ENCODE assay signal across 15 mouse cellular contexts in the genomic region with DNA sequence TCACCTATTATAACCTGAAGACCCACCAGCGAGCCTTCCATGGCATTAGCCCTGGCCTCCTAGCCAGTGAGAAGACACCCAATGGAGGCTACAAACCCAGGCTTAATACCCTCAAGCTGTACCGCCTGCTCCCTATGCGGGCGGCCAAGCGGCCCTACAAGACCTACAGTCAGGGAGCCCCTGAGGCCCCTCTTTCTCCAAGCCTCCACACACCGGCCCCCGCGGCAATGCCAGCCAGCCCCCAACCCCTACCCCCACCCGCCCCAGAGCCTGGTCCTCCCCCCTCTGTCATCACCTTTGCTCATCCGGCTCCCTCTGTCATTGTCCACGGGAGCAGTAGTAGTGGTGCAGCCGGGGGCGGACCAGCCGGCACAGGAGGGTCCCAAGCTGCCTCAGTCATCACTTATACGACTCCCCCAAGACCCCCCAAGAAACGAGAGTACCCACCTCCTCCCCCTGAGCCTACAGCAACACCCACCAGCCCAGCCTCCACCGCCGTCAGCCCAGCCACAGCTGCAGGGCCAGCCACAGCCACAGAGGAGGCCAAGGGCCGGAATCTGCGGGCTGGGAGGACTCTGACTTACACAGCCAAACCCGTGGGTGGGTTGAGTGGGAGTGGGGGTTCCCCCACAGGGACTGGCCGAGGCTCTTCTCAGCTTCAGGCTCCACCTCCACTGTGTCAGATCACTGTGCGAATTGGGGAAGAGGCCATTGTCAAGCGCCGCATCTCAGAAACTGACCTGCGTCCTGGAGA. TPM values are rescaled to one million over a fixed set of nuclear protein-coding genes. Genes with fewer than 3 reads are reported as not detected.
DNase-seq lines count a peak whose midpoint lies in the region; ATAC-seq and TF ChIP-seq lines count a peak whose summit lies in the region.
"Had no signal": no experiment of that assay in that cellular context is flagged by ENCODE, and none has a peak within 500 bp of the region (broad histone marks: within the 10 kb centered on the region; RNA-seq: fewer than 3 reads in every experiment).

No protein-coding gene starts in this region.

- H3K36me3 ChIP-seq in kidney, postnatal 0 days (ENCODE audit: insufficient read depth, low read length): no peaks in the 10 kb centered on the region
- H3K36me3 ChIP-seq in neural tube, embryonic 12.5 days: peaks cover 9% of the 10 kb centered on the region

- H3K27me3 ChIP-seq in kidney, postnatal 0 days (ENCODE audit: insufficient read depth, low read length): no peaks in the 10 kb centered on the region
- H3K27me3 ChIP-seq in neural tube, embryonic 12.5 days (replicated peaks): peaks cover 16% of the 10 kb centered on the region

- H3K4me3 ChIP-seq in kidney, postnatal 0 days (replicated peaks; ENCODE audit: low read depth, low read length): no peak overlapping the region
- no peak overlapping the region for H3K4me3 ChIP-seq in neural tube, embryonic 12.5 days
- H3K4me3 ChIP-seq: limb, embryonic 12.5 days had no signal

- no peak overlapping the region for H3K27ac ChIP-seq in kidney, postnatal 0 days
- no peak overlapping the region for H3K27ac ChIP-seq in neural tube, embryonic 12.5 days
- H3K27ac ChIP-seq: limb, embryonic 12.5 days had no signal

- H3K9ac ChIP-seq in kidney, postnatal 0 days (ENCODE audit: low read depth, low read length): no peak overlapping the region
- no peak overlapping the region for H3K9ac ChIP-seq in neural tube, embryonic 12.5 days
- H3K9ac ChIP-seq: limb, embryonic 12.5 days had no signal

- no peak overlapping the region for H3K4me2 ChIP-seq in kidney, postnatal 0 days (ENCODE audit: low read length)
- H3K4me2 ChIP-seq in neural tube, embryonic 12.5 days (replicated peaks): peak overlapping the region; percentile 22; the same call in 1 of the 2 replicates
- H3K4me2 ChIP-seq: limb, embryonic 12.5 days had no signal

- no peak for DNase-seq in frontal cortex, postnatal 10 days (ENCODE audit: low spot score in 2 of 2)
- peak; percentile 34 for DNase-seq in kidney, postnatal 0 days (ENCODE audit: low spot score)
- DNase-seq in kidney, postnatal 25 days: no peak
- no peak for DNase-seq in neural tube, embryonic 10.5 days (ENCODE audit: extremely low spot score, low spot score)
- DNase-seq in layer of hippocampus, adult 9-11 months: no peak
- DNase-seq: right cerebral cortex, adult 18-20 months; spleen, adult 18-20 months had no signal

- TF ChIP-seq CTCF in kidney, postnatal 0 days (IDR thresholded peaks at IDR 0.05; ENCODE audit: low read depth): no peak

- H3K4me1 ChIP-seq in kidney, postnatal 0 days (replicated peaks; ENCODE audit: insufficient read depth, low read length): peaks cover 11% of the 10 kb centered on the region
- H3K4me1 ChIP-seq in neural tube, embryonic 12.5 days: peaks cover 6% of the 10 kb centered on the region

- H3K9me3 ChIP-seq in kidney, postnatal 0 days (replicated peaks; ENCODE audit: low read length): no peaks in the 10 kb centered on the region
- H3K9me3 ChIP-seq in neural tube, embryonic 12.5 days: no peaks in the 10 kb centered on the region
- H3K9me3 ChIP-seq: limb, embryonic 12.5 days had no signal

- peak; percentile 22; the same call in 1 of the 2 replicates for ATAC-seq in frontal cortex, adult (ENCODE audit: low TSS enrichment)
- ATAC-seq in kidney, postnatal 0 days (replicated peaks; ENCODE audit: low FRiP score, low read depth): no peak; the same call in 1 of the 2 replicates
- no peak for ATAC-seq in neural tube, embryonic 12.5 days (ENCODE audit: low FRiP score, low read depth)
- ATAC-seq in neutrophil, adult 5-6 weeks (ENCODE audit: extremely low read depth, insufficient number of reproducible peaks, low FRiP score, poor library complexity, severe bottlenecking): peak; percentile 14; the same call in 1 of the 2 replicates
- ATAC-seq: activated CD4-positive, CD25-positive, alpha-beta regulatory T cell, adult 4 months had no signal

- 46% methylated on average over 22 of the region's 26 CpGs for WGBS in kidney, postnatal 0 days
- WGBS in neural tube, embryonic 12.5 days: 63% methylated on average over 26 of the region's 26 CpGs

RNA-seq across cellular contexts. Expression of gene Zbtb4, which starts 12.0 kb away (rescaled TPM):
- polyA plus RNA-seq in kidney, postnatal 0 days (2015; fragmentation: Nextera tagmentation; extraction: Ambion mirVana): 2.7 and 3.3 TPM in 2 replicates
- polyA plus RNA-seq in neural tube, embryonic 12.5 days (2016; fragmentation: Nextera tagmentation; extraction: Ambion mirVana): 2.3 and 2.4 TPM in 2 replicates
- 22.0 and 27.8 TPM in 2 replicates for total RNA-seq in neutrophil, adult 5-6 weeks (2017)

RNA-seq across cellular contexts. Expression of gene Slc35g3, which starts 15.9 kb away (rescaled TPM):
- 0.17 TPM in 1 of 2 replicates, not detected in the other for polyA plus RNA-seq in kidney, postnatal 0 days (2015; fragmentation: Nextera tagmentation; extraction: Ambion mirVana)
- polyA plus RNA-seq in neural tube, embryonic 12.5 days (2016; fragmentation: Nextera tagmentation; extraction: Ambion mirVana): not detected in 2 replicates
- total RNA-seq in neutrophil, adult 5-6 weeks (2017): not detected in 2 replicates
- total RNA-seq: left cerebral cortex, adult 18-20 months; megakaryocyte-erythroid progenitor cell, adult 5-6 weeks had no signal
- polyA plus RNA-seq: activated CD4-positive, CD25-positive, alpha-beta regulatory T cell, adult 4 months; large intestine, adult 2 months had no signal

RNA-seq across cellular contexts. Expression of gene Chrnb1, which starts 18.1 kb away (rescaled TPM):
- 12.0 and 12.1 TPM in 2 replicates for polyA plus RNA-seq in kidney, postnatal 0 days (2015; fragmentation: Nextera tagmentation; extraction: Ambion mirVana)
- 5.3 and 5.8 TPM in 2 replicates for polyA plus RNA-seq in neural tube, embryonic 12.5 days (2016; fragmentation: Nextera tagmentation; extraction: Ambion mirVana)
- total RNA-seq in neutrophil, adult 5-6 weeks (2017): 3.5 and 5.3 TPM in 2 replicates

RNA-seq across cellular contexts. Expression of gene Polr2a, which starts 19.2 kb away (rescaled TPM):
- polyA plus RNA-seq in kidney, postnatal 0 days (2015; fragmentation: Nextera tagmentation; extraction: Ambion mirVana): 19.0 and 21.0 TPM in 2 replicates
- 28.5 and 31.2 TPM in 2 replicates for polyA plus RNA-seq in neural tube, embryonic 12.5 days (2016; fragmentation: Nextera tagmentation; extraction: Ambion mirVana)
- 40.2 and 59.4 TPM in 2 replicates for total RNA-seq in neutrophil, adult 5-6 weeks (2017)

RNA-seq across cellular contexts. Expression of gene Fgf11, which starts 24.0 kb away (rescaled TPM):
- 0.63 and 0.98 TPM in 2 replicates for polyA plus RNA-seq in kidney, postnatal 0 days (2015; fragmentation: Nextera tagmentation; extraction: Ambion mirVana)
- 4.1 and 5.6 TPM in 2 replicates for polyA plus RNA-seq in neural tube, embryonic 12.5 days (2016; fragmentation: Nextera tagmentation; extraction: Ambion mirVana)
- not detected in 2 replicates for total RNA-seq in neutrophil, adult 5-6 weeks (2017)
- polyA plus RNA-seq: activated CD4-positive, CD25-positive, alpha-beta regulatory T cell, adult 4 months had no signal

Comparison
In these comparisons a context has a peak if more than half of its experiments do, and no peak if none do; other contexts are left out.
1. ATAC-seq: peak in frontal cortex, adult (single experiment) and neutrophil, adult 5-6 weeks (single experiment); none in kidney, postnatal 0 days (single experiment) and neural tube, embryonic 12.5 days (single experiment).